Mouse (Mus musculus) erythroblast, embryonic 14.5 days (primary cell): ENCODE data around the gene Cxcr4.

Experiments
- GATA1 ChIP-seq: IDR thresholded peaks from 2 replicates; pipeline ENCODE4 v1.6.1; 2012; ENCODE audit warnings: low read length, inconsistent platforms, mixed read lengths
- TAL1 ChIP-seq: IDR thresholded peaks from 3 replicates; pipeline ENCODE4 v1.6.1; 2012; ENCODE audit warnings: low read length, inconsistent platforms, mixed read lengths

DNA sequence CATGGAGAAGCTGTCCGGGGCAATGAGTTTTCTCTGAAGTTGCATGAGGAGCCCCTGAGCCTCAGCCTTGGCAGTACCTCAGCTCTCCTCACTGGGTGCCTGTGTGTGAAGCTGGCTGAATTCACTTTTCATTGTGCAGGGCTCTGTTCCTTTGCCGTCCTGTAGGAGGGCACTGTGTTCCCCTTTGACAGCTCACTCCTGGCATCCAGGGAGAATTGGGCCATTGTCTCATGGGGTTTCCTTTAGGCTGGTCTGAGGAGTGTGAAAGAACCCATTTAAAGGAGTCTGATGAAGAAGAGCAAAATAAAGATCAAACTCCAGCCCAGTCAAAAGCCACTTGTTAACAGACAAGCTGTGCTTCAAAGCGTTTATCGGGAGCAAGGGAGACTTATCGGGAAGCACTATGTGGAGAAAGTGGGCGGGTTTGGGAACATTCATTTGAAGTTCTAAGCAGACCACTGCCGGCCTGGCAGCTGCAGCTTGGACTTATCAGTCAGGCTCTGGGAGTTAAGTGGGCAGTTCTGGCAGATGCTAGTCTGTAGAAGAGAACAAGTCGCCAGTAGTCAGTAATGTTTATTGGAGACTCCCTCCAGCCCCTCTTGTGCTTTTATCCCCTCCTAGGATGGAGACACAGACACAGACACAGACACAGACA is 40.2 kb downstream of the Cxcr4 start:
- TF ChIP-seq TAL1, result no peak
- TF ChIP-seq GATA1, result no peak
